Mouse (Mus musculus): Measurements from ENCODE around the gene Slc2a9. TPM values are rescaled to one million over a fixed set of nuclear protein-coding genes. Genes with fewer than 3 reads are reported as not detected.

The Slc2a9 gene
- 10 to 100 TPM; 26.3 to 29.2 TPM for total RNA-seq (2023)

GRCm38 (mm10) chr5:38502992-38503391 is at the start of gene Slc2a9:
Gene Slc2a9 (minus strand): TSS chr5:38503143.

DNA sequence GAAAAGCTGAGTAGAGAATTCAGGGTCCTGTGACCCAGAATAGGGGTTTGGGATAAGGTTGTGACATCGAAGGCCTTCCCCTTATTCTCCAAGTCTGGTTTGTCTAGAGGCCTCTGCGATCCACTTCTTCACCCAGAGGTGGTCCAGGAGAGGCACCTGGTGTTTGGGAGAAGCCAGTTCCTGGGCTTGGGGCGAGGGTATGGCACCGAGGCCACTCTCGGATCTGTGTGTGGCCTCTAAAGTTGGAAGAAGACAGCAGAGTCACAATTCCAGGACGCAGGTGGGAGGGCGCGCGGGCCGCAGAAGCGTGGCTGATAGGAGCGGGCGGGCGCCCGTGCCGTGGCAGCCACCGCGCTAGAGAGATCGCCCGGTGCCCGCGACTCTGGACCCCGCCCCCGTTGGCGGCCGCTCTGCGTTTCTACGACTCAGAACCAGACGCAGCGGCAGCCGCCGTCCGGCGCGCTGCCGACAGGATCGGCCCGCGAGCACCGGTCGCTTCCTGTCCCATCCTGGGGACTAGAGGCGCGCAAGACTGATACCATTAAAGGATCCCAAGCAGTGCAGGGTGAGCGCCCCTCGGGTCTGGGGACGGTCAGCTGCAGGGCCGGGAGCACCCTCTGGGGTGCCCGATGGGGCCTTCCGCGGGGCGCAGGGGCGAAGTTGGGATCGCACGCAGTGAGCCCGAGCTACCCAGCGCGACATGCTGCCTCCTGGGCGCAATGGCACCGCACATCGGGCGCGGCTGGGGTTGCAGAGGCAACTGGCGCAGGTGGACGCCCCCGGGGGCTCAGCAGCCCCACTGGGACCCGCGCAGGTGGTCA is 183.8 kb downstream of the Slc2a9 start, which contains the start of gene Drd5:
Gene Drd5, plus strand, starts transcription at position 402 of the 821 bp plus-strand sequence.

Other genes with a start within 250 kb of the Slc2a9 start
- 10 to 100 TPM; 37.3 to 40.7 TPM for gene Tmem128, start 243.0 kb downstream of the Slc2a9 start, total RNA-seq (2023)
- gene Otop1, start 227.2 kb downstream of the Slc2a9 start, total RNA-seq (2023) = not detected
- gene Drd5, start 183.8 kb downstream of the Slc2a9 start, total RNA-seq (2023) = not detected
- gene Wdr1, start 60.1 kb upstream of the Slc2a9 start, total RNA-seq (2023) = 100 to 1,000 TPM; 455 to 471 TPM
- gene Zfp518b, start 181.7 kb upstream of the Slc2a9 start, total RNA-seq (2023) = 1 to 10 TPM; 3.9 to 8.3 TPM

All from neutrophil, adult 59 days (primary cell).